Mouse (Mus musculus) stomach, postnatal 0 days (tissue): ENCODE data around the gene Mllt3.

Experiments used
- CTCF ChIP-seq: IDR thresholded peaks from 2 replicates; pipeline ENCODE4 v1.5.1; 2016; ENCODE audit warnings: antibody characterized with exemption, low read depth, mild to moderate bottlenecking, moderate library complexity
- EP300 ChIP-seq: optimal IDR thresholded peaks from 2 replicates; pipeline ENCODE3; 2016; ENCODE audit warnings: antibody characterized with exemption

- no peak for TF ChIP-seq EP300
- no peak for TF ChIP-seq CTCF
Observed at GRCm38 (mm10) chr4:88012774-88013173, 20.4 kb downstream of the Mllt3 start.
